In the genomic region with DNA sequence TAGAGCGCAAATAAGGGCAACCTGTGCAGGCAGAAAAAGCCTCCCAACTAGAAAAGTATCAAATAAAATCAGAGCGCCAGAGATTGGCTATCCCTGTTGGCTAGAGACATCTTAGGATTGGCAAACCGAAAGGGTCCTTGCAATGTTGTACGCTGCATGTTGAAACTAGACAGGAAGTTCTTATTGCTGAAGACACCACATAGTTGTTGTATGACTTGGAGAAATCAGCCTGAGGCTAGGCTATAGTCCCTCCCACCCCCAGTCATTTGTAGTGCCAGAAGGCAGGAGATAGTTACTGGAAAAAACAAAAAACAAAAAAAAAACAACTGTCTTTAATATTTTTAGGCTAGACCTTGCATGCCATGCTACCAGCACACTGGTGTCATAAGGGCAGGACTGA, we compare ENCODE assay signal across 21 mouse cellular contexts. TPM values are rescaled to one million over a fixed set of nuclear protein-coding genes. Genes with fewer than 3 reads are reported as not detected.
A peak's percentile ranks its signal among the peaks of the same experiment; 100 is the strongest.
DNase-seq lines count a peak whose midpoint lies in the region; ATAC-seq lines count a peak whose summit lies in the region.
"Had no signal": no experiment of that assay in that cellular context is flagged by ENCODE, and none has a peak within 500 bp of the region (broad histone marks: within the 10 kb centered on the region; RNA-seq: fewer than 3 reads in every experiment).

No protein-coding gene starts in this region.

- intact Hi-C loops in heart, postnatal 25 days (cut with DNase I) = loop anchor here (5.0 kb wide), 1 partner anchor 42 kb away; no protein-coding TSS in a partner anchor

- peaks cover 3% of the 10 kb centered on the region; the same call in 1 of the 2 replicates for H3K4me1 ChIP-seq in forebrain, embryonic 12.5 days
- H3K4me1 ChIP-seq: intestine, embryonic 15.5 days had no signal

- no peak overlapping the region for H3K4me3 ChIP-seq in forebrain, embryonic 12.5 days (replicated peaks)
- H3K4me3 ChIP-seq: forebrain, embryonic 15.5 days; hindbrain, embryonic 10.5 days; hindbrain, embryonic 13.5 days; intestine, embryonic 15.5 days had no signal

- H3K4me2 ChIP-seq in forebrain, embryonic 12.5 days = no peak overlapping the region
- H3K4me2 ChIP-seq: forebrain, embryonic 15.5 days; heart, embryonic 11.5 days; hindbrain, embryonic 13.5 days; intestine, embryonic 15.5 days had no signal

- no peaks in the 10 kb centered on the region for H3K36me3 ChIP-seq in forebrain, embryonic 12.5 days (replicated peaks)
- H3K36me3 ChIP-seq: forebrain, embryonic 15.5 days; hindbrain, embryonic 10.5 days; hindbrain, embryonic 13.5 days; intestine, embryonic 15.5 days had no signal

- ATAC-seq in megakaryocyte, adult 5-6 weeks (ENCODE audit: poor library complexity, severe bottlenecking) = peak; percentile 43
- ATAC-seq in forebrain, embryonic 12.5 days (ENCODE audit: low FRiP score) = no peak
- ATAC-seq: CD4-positive, CD25-positive, alpha-beta regulatory T cell, adult 4 months; forebrain, embryonic 15.5 days; hindbrain, embryonic 16.5 days; intestine, embryonic 15.5 days had no signal

- DNase-seq in 3T3-L1 (ENCODE audit: low read depth, low spot score) = peak; percentile 79
- peak; percentile 36 for DNase-seq in NIH3T3 (ENCODE audit: low read depth)
- no peak for DNase-seq in layer of hippocampus, postnatal 14 days (ENCODE audit: low spot score in 2 of 2)
- DNase-seq in heart, postnatal 25 days (ENCODE audit: low spot score) = no peak
- DNase-seq: adrenal gland, postnatal 10 days; adrenal gland, postnatal 36 days; cerebellum, adult 18-20 months; cerebellum, adult 9-10 months; cerebellum, postnatal 14 days; gastrocnemius, postnatal 25 days; heart, adult 11 months; heart, postnatal 36 days had no signal

- H3K9ac ChIP-seq in forebrain, embryonic 12.5 days = no peak overlapping the region
- H3K9ac ChIP-seq: forebrain, embryonic 15.5 days; hindbrain, embryonic 13.5 days; intestine, embryonic 15.5 days had no signal

- H3K9me3 ChIP-seq in forebrain, embryonic 12.5 days = no peaks in the 10 kb centered on the region
- H3K9me3 ChIP-seq: forebrain, embryonic 15.5 days; hindbrain, embryonic 10.5 days; hindbrain, embryonic 13.5 days; intestine, embryonic 15.5 days had no signal

- 95% methylated on average over 4 of the region's 4 CpGs for WGBS in forebrain, embryonic 12.5 days

- no peaks in the 10 kb centered on the region for H3K27me3 ChIP-seq in forebrain, embryonic 12.5 days
- H3K27me3 ChIP-seq: forebrain, embryonic 15.5 days; intestine, embryonic 15.5 days had no signal

- no peak overlapping the region for H3K27ac ChIP-seq in forebrain, embryonic 12.5 days
- H3K27ac ChIP-seq: forebrain, embryonic 15.5 days; hindbrain, embryonic 10.5 days; hindbrain, embryonic 13.5 days; intestine, embryonic 15.5 days had no signal

RNA-seq across cellular contexts. Expression of gene Gbe1, which starts 3.1 kb away (rescaled TPM):
- 31.3 and 41.1 TPM in 2 replicates for total RNA-seq in megakaryocyte, adult 5-6 weeks (2015)
- 28.4 and 32.0 TPM in 2 replicates for total RNA-seq in megakaryocyte, adult 5-6 weeks (2017)
- 10 to 100 TPM in 1 of 2 experiments, 1 to 10 TPM in 1; 8.1 to 10.5 TPM for total RNA-seq in layer of hippocampus, postnatal 14 days (2021)
- 10 to 100 TPM; 43.8 to 49.7 TPM for total RNA-seq in heart, postnatal 25 days (2021)
- polyA plus RNA-seq in forebrain, embryonic 12.5 days (2016; fragmentation: Nextera tagmentation; extraction: Ambion mirVana) = 19.4 and 22.6 TPM in 2 replicates

Comparison
In these comparisons a context has a peak if more than half of its experiments do, and no peak if none do; other contexts are left out.
1. DNase-seq: peak in 3T3-L1 (single experiment) and NIH3T3 (single experiment); none in layer of hippocampus, postnatal 14 days (0 of 2) and heart, postnatal 25 days (single experiment).